Mouse (Mus musculus) ES-E14 (cell line): ENCODE results near the gene Ccdc88c. TPM values are rescaled to one million over a fixed set of nuclear protein-coding genes. Genes with fewer than 3 reads are reported as not detected.

Experiments
- DNase-seq: peaks from one replicate; pipeline ENCODE4 v3.0.0-alpha.2; 2013; ENCODE audit warnings: low read depth, low spot score
- H3K27ac ChIP-seq: 2 replicates; pipeline ENCODE4 v1.5.1; 2012; ENCODE audit warnings: low read depth, mild to moderate bottlenecking, low read length, moderate library complexity, mixed read lengths; ENCODE audit not compliant: poor library complexity, insufficient read depth, severe bottlenecking
- H3K36me3 ChIP-seq: 2 replicates; pipeline ENCODE4 v1.6.1; 2012; ENCODE audit warnings: mild to moderate bottlenecking, low read length, moderate library complexity, mixed read lengths; ENCODE audit not compliant: control insufficient read depth, poor library complexity, insufficient read depth, severe bottlenecking
- H3K4me1 ChIP-seq, 2 experiments: fragments of 150-350 bp in 1 of 2; sonication (generic) in 1 of 2; 2 replicates each; pipeline ENCODE4 v1.6.1; 2012; ENCODE audit warnings: low read length in 2 of 2, mild to moderate bottlenecking in 1 of 2, mixed read lengths in 1 of 2; ENCODE audit not compliant: control insufficient read depth in 2 of 2, insufficient read depth in 2 of 2, poor library complexity in 1 of 2
- H3K4me3 ChIP-seq, 2 experiments: fragments of 150-350 bp in 1 of 2; sonication (generic) in 1 of 2; 2 replicates each; pipeline ENCODE4 v1.5.1; 2012; ENCODE audit warnings: low read length in 2 of 2, low read depth in 1 of 2, mild to moderate bottlenecking in 1 of 2, mixed read lengths in 1 of 2; ENCODE audit not compliant: insufficient read depth in 1 of 2, poor library complexity in 1 of 2, severe bottlenecking in 1 of 2
- H3K9ac ChIP-seq: 2 replicates; pipeline ENCODE4 v1.6.1; 2012; ENCODE audit warnings: low read depth, mild to moderate bottlenecking, low read length, mixed read lengths; ENCODE audit not compliant: poor library complexity, insufficient read depth, severe bottlenecking
- H3K9me3 ChIP-seq: fragments of 150-350 bp; sonication (generic); 2 replicates; pipeline ENCODE4 v1.6.1; 2012; ENCODE audit warnings: low read depth, mild to moderate bottlenecking, low read length; ENCODE audit not compliant: control insufficient read depth, insufficient read depth
- CHD2 ChIP-seq: IDR thresholded peaks from 2 replicates; pipeline ENCODE4 v1.6.1; 2014; ENCODE audit warnings: mild to moderate bottlenecking, low read depth, low read length, inconsistent platforms
- HCFC1 ChIP-seq: IDR thresholded peaks from 2 replicates; pipeline ENCODE4 v1.6.1; 2012; ENCODE audit warnings: low read length, inconsistent platforms, borderline replicate concordance; ENCODE audit not compliant: insufficient read depth
- MAFK ChIP-seq: IDR thresholded peaks from 2 replicates; pipeline ENCODE4 v1.6.1; 2014; ENCODE audit warnings: mild to moderate bottlenecking, low read depth, low read length, inconsistent platforms; ENCODE audit not compliant: insufficient read depth
- ZC3H11A ChIP-seq: IDR thresholded peaks from 2 replicates; pipeline ENCODE4 v1.6.1; 2012; ENCODE audit warnings: low read depth, mild to moderate bottlenecking, inconsistent platforms, low read length, borderline replicate concordance
- ZNF384 ChIP-seq: IDR thresholded peaks from 2 replicates; pipeline ENCODE4 v1.6.1; 2012; ENCODE audit warnings: low read depth, low read length, inconsistent platforms
- in situ Hi-C, 2 experiments: fragments of 600-800 bp; cut with MboI; formaldehyde crosslinking; loops; one replicate each; pipeline ENCODE4 v1.15.1; 2025; ENCODE audit warnings: low sequenced_read_pairs in 2 of 2, inconsistent platforms in 1 of 2; ENCODE audit not compliant: unreplicated experiment in 2 of 2
- total RNA-seq: library from RNA; depleted of rRNA; stranded (reverse); fragments of 300-350 nt; gene quantifications from 2 replicates; pipeline ENCODE4 v1.2.3, GENCODE M21; 2012

The Ccdc88c gene
- total RNA-seq, 1 experiment = 35.7 TPM

GRCm38 (mm10) chr12:100990291-100990690, 38.6 kb downstream of the Ccdc88c start:
- Histone ChIP-seq H3K36me3 (peaks cover 5% of the 10 kb centered on the region; the same call in 1 of the 2 replicates), H3K27ac (no peak overlapping the region)
- in situ Hi-C loops = no loop called here

GRCm38 (mm10) chr12:100989780-100990288, 39.0 kb downstream of the Ccdc88c start:
- Histone ChIP-seq H3K27ac (no peak overlapping the region), H3K9ac (no peak overlapping the region), H3K9me3 (no peaks in the 10 kb centered on the region), H3K4me3 (no peak overlapping the region), H3K36me3 (peaks cover 5% of the 10 kb centered on the region; the same call in 1 of the 2 replicates), H3K4me1 (peaks cover 0 to 14% of the 10 kb centered on the region in 2 experiments; a peak in 2 of 4 replicates)
- in situ Hi-C loops = no loop called here
- no peak for DNase-seq
- TF ChIP-seq ZNF384 = no peak
- no peak for TF ChIP-seq MAFK
- no peak for TF ChIP-seq CHD2
- no peak for TF ChIP-seq ZC3H11A
- TF ChIP-seq HCFC1 = no peak

More at GRCm38 (mm10) chr12:100990291-100990690, 38.6 kb downstream of the Ccdc88c start:
- DNase-seq = no peak
- TF ChIP-seq ZC3H11A (no peak), ZNF384 (no peak), HCFC1 (no peak), MAFK (no peak), CHD2 (no peak)
- Histone ChIP-seq H3K9ac (no peak overlapping the region), H3K4me3 (no peak overlapping the region), H3K4me1 (peaks cover 0 to 19% of the 10 kb centered on the region in 2 experiments; a peak in 2 of 4 replicates), H3K9me3 (no peaks in the 10 kb centered on the region)

- Histone ChIP-seq H3K4me3 (no peak overlapping the region), H3K4me1 (peaks cover 0 to 6% of the 10 kb centered on the region in 2 experiments; a peak in 1 of 4 replicates), H3K27ac (no peak overlapping the region), H3K9ac (no peak overlapping the region), H3K36me3 (peaks cover 4% of the 10 kb centered on the region; the same call in 1 of the 2 replicates), H3K9me3 (no peaks in the 10 kb centered on the region)
- no peak for DNase-seq
- no peak for TF ChIP-seq HCFC1
- TF ChIP-seq CHD2 = no peak
- TF ChIP-seq ZNF384 = no peak
- no peak for TF ChIP-seq MAFK
- TF ChIP-seq ZC3H11A = no peak
- in situ Hi-C loops = no loop called here
These were observed 40.3 kb downstream of the Ccdc88c start for GRCm38 (mm10) chr12:100988324-100989130.

GRCm38 (mm10) chr12:100986423-100986822, 42.4 kb downstream of the Ccdc88c start:
- Histone ChIP-seq H3K4me1 (no peaks in the 10 kb centered on the region), H3K9ac (no peak overlapping the region), H3K9me3 (no peaks in the 10 kb centered on the region), H3K27ac (no peak overlapping the region), H3K4me3 (no peak overlapping the region), H3K36me3 (peaks cover 8% of the 10 kb centered on the region; the same call in 1 of the 2 replicates)
- in situ Hi-C loops = no loop called here
- DNase-seq = no peak
- TF ChIP-seq CHD2 (no peak), ZNF384 (no peak), HCFC1 (no peak), ZC3H11A (no peak), MAFK (no peak)
